Mouse (Mus musculus) heart, postnatal 10 days (tissue): ENCODE results near the gene Gm13283. TPM values are rescaled to one million over a fixed set of nuclear protein-coding genes. Genes with fewer than 3 reads are reported as not detected.
"Not testable (repeated sequence)": the region's sequence is repeated elsewhere in the genome, so short reads cannot be mapped to it uniquely, and the experiment has no call there.

Experiments used
- DNase-seq, 2 experiments: peaks; one replicate each; pipeline ENCODE4 v3.0.0; 2021
- intact Hi-C: fragments of 180-260 bp; cut with DNase I; formaldehyde crosslinking; loops from one replicate; pipeline ENCODE4 v1.15.1; 2025
- total RNA-seq, 2 experiments: library from RNA; stranded (reverse); gene quantifications; 2 replicates each; pipeline ENCODE4 v1.2.3; 2021

Gm13283 gene
- total RNA-seq, 2 experiments from 2014 or later, result not detected

- intact Hi-C loops, result not testable (repeated sequence)
- peak; percentile 76 to 77 for DNase-seq
Measured at GRCm38 (mm10) chr4:88761776-88762175, 1.9 kb downstream of the Gm13283 start.

DNA sequence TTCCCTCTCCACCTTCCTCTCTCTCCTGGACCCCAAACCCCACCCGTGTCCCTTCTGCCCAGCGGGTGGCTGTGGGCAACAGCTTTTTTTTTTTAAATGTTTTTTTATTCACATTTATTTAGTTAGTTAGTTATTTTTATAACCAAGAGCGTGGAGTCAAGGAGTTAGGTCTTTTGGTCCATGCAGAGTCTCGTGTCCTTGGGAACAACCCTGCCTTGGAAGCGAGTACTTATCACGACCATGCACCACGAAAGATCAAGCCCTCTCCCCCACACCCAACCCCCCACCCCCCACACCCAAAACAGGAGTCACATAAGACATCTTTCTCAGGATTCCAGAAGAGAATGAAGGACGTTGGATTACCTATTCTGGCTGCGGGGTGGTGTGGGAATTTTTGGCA, 2.4 kb downstream of the Gm13283 start:
- intact Hi-C loops, result not testable (repeated sequence)
- DNase-seq, result peak; percentile 19 to 21

- intact Hi-C loops, result not testable (repeated sequence)
Measured at GRCm38 (mm10) chr4:88763384-88764018, 3.6 kb downstream of the Gm13283 start.

GRCm38 (mm10) chr4:88773534-88773933, 13.6 kb downstream of the Gm13283 start, which contains the start of gene Gm13290:
Gm13290 (plus strand) TSS chr4:88773834.
- DNase-seq, intact Hi-C loops: not testable (repeated sequence)

More at GRCm38 (mm10) chr4:88763384-88764018, 3.6 kb downstream of the Gm13283 start:
- peak; percentile 67 to 70 for DNase-seq

DNA sequence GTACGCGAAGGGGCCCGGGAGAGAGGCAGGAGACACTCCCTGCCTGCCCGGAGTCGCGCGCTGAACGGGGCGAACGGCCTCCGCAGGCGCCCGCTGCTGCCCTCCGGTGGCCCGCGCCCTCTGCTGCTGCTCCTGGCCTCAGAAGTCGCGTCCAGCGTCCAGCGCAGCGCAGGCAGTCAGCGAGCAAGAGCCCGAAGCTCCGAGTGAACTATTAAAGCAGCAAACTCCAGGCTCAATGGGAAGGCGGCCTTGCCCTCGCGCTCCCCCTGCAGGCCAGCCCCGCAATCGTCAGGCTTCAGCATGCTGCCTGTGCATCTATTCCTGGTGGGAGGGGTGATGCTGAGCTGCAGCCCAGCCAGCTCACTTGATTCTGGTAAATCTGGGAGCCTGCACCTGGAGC, 16.7 kb downstream of the Gm13283 start, which contains the start of gene Gm13289:
Gm13289 (plus strand) TSS at position 301 of the 400 bp plus-strand sequence.
- intact Hi-C loops, DNase-seq: not testable (repeated sequence)

DNA sequence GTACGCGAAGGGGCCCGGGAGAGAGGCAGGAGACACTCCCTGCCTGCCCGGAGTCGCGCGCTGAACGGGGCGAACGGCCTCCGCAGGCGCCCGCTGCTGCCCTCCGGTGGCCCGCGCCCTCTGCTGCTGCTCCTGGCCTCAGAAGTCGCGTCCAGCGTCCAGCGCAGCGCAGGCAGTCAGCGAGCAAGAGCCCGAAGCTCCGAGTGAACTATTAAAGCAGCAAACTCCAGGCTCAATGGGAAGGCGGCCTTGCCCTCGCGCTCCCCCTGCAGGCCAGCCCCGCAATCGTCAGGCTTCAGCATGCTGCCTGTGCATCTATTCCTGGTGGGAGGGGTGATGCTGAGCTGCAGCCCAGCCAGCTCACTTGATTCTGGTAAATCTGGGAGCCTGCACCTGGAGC, 19.6 kb downstream of the Gm13283 start, which contains the start of gene Gm13272:
Gm13272 (plus strand) TSS at position 301 of the 400 bp plus-strand sequence.
- DNase-seq, intact Hi-C loops: not testable (repeated sequence)

DNA sequence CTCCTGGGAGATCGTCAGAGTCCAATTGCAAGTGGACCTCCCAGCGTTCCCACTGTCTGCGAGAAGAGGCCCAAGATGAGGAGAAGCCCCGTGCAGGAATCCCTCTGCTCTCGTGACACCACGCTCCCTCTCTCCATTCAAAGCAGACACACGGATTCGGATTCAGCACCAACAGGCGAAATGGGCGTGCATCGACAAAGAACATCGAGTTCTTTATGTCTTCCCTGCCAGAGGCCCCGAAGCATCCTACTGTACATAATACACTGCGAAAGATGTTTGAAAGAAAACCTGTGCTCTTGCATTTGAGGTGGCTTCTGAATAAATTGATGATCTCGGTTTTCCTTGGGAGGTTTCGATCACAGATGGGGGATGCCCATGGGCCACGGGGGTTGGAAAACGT, 20.4 kb downstream of the Gm13283 start:
- peak in 1 of 2 experiments; percentile 6 for DNase-seq
- intact Hi-C loops, result not testable (repeated sequence)

DNA sequence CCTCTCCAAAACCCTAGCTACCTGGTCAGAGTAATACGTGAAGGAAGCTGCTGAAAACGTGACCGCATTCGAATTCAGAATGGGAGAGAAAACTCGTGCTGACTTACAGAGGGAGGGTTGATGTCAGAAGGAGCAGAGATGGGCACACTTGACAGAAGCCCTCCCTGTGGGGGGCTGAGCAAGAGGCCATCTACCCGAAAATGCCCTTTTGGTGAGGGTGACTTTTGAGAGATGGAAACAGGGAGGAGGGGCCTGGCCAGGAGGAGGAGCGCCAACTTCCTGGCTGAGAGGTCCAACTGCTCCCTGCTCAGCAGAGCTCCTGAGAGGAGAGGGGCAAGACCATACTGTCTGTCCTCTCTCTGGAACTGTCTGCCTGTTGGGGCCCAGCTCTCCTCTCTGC, 21.9 kb downstream of the Gm13283 start, which contains the start of gene Ifnz:
Ifnz (plus strand) TSS at position 301 of the 400 bp plus-strand sequence.
- intact Hi-C loops, result not testable (repeated sequence)

DNA sequence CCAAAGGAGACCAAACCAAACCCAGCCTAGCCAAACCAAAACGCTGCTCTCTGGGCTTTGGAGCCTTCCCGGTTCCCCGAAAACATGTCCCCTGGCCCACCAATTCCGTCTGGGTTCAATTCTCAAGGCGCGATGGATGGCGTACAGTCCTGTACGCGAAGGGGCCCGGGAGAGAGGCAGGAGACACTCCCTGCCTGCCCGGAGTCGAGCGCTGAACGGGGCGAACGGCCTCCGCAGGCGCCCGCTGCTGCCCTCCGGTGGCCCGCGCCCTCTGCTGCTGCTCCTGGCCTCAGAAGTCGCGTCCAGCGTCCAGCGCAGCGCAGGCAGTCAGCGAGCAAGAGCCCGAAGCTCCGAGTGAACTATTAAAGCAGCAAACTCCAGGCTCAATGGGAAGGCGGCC, 22.4 kb downstream of the Gm13283 start:
- DNase-seq, result peak; percentile 20 to 38
- intact Hi-C loops, result not testable (repeated sequence)

More for the DNA sequence above, 21.9 kb downstream of the Gm13283 start, which contains the start of gene Ifnz:
- DNase-seq, result not testable (repeated sequence)

- intact Hi-C loops, DNase-seq: not testable (repeated sequence)
Measured at GRCm38 (mm10) chr4:88785409-88785808, 25.5 kb downstream of the Gm13283 start, which contains the start of gene Gm13276. Gm13276 (plus strand) TSS chr4:88785709.

DNA sequence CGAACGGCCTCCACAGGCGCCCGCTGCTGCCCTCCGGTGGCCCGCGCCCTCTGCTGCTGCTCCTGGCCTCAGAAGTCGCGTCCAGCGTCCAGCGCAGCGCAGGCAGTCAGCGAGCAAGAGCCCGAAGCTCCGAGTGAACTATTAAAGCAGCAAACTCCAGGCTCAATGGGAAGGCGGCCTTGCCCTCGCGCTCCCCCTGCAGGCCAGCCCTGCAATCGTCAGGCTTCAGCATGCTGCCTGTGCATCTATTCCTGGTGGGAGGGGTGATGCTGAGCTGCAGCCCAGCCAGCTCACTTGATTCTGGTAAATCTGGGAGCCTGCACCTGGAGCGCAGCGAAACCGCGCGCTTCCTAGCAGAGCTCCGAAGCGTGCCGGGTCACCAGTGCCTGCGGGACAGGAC, 28.5 kb downstream of the Gm13283 start, which contains the start of gene Gm13277:
Gm13277 (plus strand) TSS at position 231 of the 400 bp plus-strand sequence.
- intact Hi-C loops, result not testable (repeated sequence)
- peak; percentile 73 to 82 for DNase-seq

DNA sequence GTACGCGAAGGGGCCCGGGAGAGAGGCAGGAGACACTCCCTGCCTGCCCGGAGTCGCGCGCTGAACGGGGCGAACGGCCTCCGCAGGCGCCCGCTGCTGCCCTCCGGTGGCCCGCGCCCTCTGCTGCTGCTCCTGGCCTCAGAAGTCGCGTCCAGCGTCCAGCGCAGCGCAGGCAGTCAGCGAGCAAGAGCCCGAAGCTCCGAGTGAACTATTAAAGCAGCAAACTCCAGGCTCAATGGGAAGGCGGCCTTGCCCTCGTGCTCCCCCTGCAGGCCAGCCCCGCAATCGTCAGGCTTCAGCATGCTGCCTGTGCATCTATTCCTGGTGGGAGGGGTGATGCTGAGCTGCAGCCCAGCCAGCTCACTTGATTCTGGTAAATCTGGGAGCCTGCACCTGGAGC, 31.3 kb downstream of the Gm13283 start, which contains the start of gene Gm13278:
Gm13278 (plus strand) TSS at position 301 of the 400 bp plus-strand sequence.
- not testable (repeated sequence) for DNase-seq

GRCm38 (mm10) chr4:88793936-88794675, 34.2 kb downstream of the Gm13283 start, which contains the start of gene Gm13275:
Gm13275 (plus strand) TSS chr4:88794487.
- DNase-seq, result peak; percentile 86 to 90

More for the DNA sequence above, 31.3 kb downstream of the Gm13283 start, which contains the start of gene Gm13278:
- intact Hi-C loops, result not testable (repeated sequence)

DNA sequence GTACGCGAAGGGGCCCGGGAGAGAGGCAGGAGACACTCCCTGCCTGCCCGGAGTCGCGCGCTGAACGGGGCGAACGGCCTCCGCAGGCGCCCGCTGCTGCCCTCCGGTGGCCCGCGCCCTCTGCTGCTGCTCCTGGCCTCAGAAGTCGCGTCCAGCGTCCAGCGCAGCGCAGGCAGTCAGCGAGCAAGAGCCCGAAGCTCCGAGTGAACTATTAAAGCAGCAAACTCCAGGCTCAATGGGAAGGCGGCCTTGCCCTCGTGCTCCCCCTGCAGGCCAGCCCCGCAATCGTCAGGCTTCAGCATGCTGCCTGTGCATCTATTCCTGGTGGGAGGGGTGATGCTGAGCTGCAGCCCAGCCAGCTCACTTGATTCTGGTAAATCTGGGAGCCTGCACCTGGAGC, 37.2 kb downstream of the Gm13283 start, which contains the start of gene Gm13279:
Gm13279 (plus strand) TSS at position 301 of the 400 bp plus-strand sequence.
- DNase-seq, intact Hi-C loops: not testable (repeated sequence)

More at GRCm38 (mm10) chr4:88793936-88794675, 34.2 kb downstream of the Gm13283 start, which contains the start of gene Gm13275:
- intact Hi-C loops, result not testable (repeated sequence)

- not testable (repeated sequence) for DNase-seq
Measured at GRCm38 (mm10) chr4:88799365-88799764, 39.4 kb downstream of the Gm13283 start, which contains the start of gene Gm13285. Gm13285 (plus strand) TSS chr4:88799665.

DNA sequence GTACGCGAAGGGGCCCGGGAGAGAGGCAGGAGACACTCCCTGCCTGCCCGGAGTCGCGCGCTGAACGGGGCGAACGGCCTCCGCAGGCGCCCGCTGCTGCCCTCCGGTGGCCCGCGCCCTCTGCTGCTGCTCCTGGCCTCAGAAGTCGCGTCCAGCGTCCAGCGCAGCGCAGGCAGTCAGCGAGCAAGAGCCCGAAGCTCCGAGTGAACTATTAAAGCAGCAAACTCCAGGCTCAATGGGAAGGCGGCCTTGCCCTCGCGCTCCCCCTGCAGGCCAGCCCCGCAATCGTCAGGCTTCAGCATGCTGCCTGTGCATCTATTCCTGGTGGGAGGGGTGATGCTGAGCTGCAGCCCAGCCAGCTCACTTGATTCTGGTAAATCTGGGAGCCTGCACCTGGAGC, 43.0 kb downstream of the Gm13283 start, which contains the start of gene Gm13287:
Gm13287 (plus strand) TSS at position 301 of the 400 bp plus-strand sequence.
- intact Hi-C loops, DNase-seq: not testable (repeated sequence)

More at GRCm38 (mm10) chr4:88799365-88799764, 39.4 kb downstream of the Gm13283 start, which contains the start of gene Gm13285:
- intact Hi-C loops, result not testable (repeated sequence)

DNA sequence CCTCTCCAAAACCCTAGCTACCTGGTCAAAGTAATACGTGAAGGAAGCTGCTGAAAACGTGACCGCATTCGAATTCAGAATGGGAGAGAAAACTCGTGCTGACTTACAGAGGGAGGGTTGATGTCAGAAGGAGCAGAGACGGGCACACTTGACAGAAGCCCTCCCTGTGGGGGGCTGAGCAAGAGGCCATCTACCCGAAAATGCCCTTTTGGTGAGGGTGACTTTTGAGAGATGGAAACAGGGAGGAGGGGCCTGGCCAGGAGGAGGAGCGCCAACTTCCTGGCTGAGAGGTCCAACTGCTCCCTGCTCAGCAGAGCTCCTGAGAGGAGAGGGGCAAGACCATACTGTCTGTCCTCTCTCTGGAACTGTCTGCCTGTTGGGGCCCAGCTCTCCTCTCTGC, 45.3 kb downstream of the Gm13283 start, which contains the start of gene Gm13288:
Gm13288 (plus strand) TSS at position 301 of the 400 bp plus-strand sequence.
- intact Hi-C loops, result loop anchor here (5.0 kb wide), 1 partner anchor 322 kb away; no protein-coding TSS in a partner anchor
- DNase-seq, result not testable (repeated sequence)

DNA sequence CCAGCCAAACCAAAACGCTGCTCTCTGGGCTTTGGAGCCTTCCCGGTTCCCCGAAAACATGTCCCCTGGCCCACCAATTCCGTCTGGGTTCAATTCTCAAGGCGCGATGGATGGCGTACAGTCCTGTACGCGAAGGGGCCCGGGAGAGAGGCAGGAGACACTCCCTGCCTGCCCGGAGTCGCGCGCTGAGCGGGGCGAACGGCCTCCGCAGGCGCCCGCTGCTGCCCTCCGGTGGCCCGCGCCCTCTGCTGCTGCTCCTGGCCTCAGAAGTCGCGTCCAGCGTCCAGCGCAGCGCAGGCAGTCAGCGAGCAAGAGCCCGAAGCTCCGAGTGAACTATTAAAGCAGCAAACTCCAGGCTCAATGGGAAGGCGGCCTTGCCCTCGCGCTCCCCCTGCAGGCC, 45.8 kb downstream of the Gm13283 start:
- intact Hi-C loops, result loop anchor here (5.0 kb wide), 1 partner anchor 322 kb away; no protein-coding TSS in a partner anchor
- DNase-seq, result peak; percentile 36 to 41
